Mouse (Mus musculus): ENCODE measurements around the gene Cdca8. TPM values are rescaled to one million over a fixed set of nuclear protein-coding genes. Genes with fewer than 3 reads are reported as not detected.

The Cdca8 gene
- total RNA-seq, 1 experiment from 2014 or later = 8.4 TPM

- DNase-seq = no peak
Measured at GRCm38 (mm10) chr4:124953546-124953945, 14.4 kb upstream of the Cdca8 start.

DNA sequence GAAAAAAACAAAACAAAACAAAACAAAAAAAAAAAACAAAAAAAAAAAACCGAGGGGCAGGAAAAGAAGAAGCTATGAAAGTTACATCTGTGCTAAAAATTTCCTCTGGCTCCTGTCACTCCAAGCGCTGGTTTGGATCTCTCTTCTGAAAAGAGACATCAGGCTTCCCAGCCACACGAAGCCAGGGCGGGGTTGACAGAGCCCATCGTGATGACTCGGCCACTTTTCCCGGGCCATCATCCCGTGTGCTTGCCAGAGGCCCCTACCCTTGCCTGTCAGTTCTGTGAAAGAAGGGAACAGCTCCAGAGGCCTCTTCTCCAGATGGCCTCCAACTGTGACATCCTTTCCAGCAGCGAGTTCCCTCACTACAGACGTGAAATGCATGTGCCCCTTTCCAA, 11.9 kb upstream of the Cdca8 start:
- no peak for DNase-seq

GRCm38 (mm10) chr4:124950181-124951035, 11.3 kb upstream of the Cdca8 start:
- DNase-seq = no peak

GRCm38 (mm10) chr4:124949488-124949887, 10.4 kb upstream of the Cdca8 start:
- no peak for DNase-seq

GRCm38 (mm10) chr4:124944961-124945360, 5.8 kb upstream of the Cdca8 start:
- no peak for DNase-seq

GRCm38 (mm10) chr4:124943781-124944180, 4.7 kb upstream of the Cdca8 start:
- no peak for DNase-seq

DNA sequence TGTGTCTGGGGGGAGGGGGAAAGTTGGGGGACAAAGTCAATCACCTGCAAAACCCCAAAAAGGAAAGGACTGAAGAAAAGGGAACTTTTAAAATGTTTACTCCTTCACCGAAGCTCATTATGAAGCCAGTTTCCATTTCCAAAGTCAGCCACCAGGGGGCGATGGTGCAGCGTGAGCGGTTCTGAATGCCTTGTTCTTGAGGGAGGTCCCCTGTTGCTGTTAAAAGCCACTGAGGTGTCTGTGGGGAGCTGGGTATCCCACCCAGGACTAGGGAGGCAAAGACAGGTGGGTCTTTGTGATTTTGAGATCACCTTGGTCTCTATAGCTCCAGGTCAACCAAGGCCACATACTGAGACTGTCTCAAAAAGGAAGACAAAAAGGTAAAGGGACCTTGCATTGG, 3.9 kb upstream of the Cdca8 start:
- peak; percentile 79 for DNase-seq

DNA sequence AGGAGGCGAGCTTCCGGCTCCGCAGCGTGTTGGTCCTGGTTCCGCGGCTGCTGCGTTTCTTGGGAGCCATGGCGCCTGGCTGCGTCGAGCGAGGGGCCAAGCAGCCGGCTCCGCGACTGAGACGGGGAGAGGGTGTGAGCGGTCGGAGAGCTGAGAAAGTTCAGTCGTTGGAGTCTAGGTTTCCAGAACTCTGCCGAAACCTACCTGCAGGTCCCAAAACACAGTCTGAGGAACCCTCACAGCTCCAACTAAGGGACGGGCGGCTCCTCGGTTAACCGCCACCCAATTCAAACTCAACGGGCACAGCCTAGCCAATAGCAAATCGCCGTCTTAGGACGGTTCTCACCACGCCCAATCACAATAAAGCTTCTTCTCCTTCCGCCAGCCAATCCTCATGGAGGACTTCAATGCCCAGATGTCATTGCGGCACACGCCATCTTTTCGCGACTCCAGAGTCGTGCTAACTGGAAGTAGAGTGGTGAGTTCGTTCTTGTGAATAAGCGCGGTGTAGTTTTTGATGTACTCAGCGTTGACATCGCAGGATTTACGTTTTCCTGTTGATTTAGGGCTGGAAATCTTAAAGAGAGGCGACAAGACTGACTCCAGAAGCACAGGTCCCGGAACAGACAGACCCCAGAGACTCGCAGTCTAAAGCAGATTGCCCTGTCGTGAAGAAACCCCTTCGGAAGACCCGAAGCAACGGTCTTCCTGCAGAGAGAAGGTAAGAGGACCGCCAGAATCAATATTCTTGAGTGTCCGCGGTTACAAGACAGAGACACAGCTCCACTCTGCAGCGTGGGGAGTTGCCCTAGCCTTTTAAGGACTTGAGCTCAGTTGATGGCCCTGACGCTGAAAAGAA, 2.3 kb downstream of the Cdca8 start, which contains the start of gene 9930104L06Rik:
Gene 9930104L06Rik (plus strand): TSS at position 436 of the 859 bp plus-strand sequence.
- peak; percentile 89 for DNase-seq

GRCm38 (mm10) chr4:124928102-124928501, 11.0 kb downstream of the Cdca8 start:
- no peak for DNase-seq

DNA sequence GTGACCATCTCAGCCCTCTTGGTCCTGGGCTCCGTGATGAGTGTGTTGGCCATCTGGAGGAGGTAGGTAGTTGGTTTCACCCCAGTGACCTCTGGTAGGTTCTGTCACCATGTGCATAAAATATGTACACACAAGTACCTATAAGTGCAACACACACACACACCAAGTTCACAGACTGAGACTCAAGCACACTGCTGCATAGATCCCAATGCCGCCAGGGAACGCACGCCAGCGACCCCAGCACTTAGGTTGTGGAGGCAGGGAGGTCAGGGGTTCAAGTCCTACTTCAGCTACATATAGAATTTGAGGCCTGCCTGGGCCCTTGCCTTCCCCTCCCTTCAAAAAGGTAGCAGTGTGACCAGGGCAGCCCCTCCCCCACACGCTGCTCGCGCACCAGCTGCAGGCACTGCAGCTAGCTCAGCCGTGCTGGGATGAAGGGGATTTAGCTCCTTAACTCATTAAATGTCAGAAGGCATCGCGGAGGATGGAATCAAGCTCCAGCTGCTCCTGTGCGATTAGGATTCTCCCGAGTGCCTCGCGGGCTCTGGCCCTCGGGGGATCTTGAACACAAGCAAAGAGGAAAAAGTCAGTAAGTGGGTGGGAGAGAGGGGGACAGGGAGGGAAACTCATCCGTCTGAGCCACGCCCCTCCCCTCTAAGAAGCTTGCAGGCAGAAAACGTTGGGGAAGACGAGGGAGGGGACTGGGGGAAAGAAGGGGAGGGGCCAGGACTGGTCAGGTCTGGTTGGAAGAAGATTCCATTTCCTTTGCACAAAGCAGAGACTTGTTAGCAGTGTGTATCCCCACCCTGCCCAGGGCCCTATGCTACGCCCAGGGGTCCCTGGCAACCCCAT, 32.9 kb downstream of the Cdca8 start:
- DNase-seq = peak; percentile 9

GRCm38 (mm10) chr4:124905417-124905816, 33.7 kb downstream of the Cdca8 start:
- no peak for DNase-seq

GRCm38 (mm10) chr4:124899906-124900305, 39.2 kb downstream of the Cdca8 start:
- DNase-seq = no peak

- DNase-seq = no peak
Measured at GRCm38 (mm10) chr4:124898428-124898827, 40.7 kb downstream of the Cdca8 start.

DNA sequence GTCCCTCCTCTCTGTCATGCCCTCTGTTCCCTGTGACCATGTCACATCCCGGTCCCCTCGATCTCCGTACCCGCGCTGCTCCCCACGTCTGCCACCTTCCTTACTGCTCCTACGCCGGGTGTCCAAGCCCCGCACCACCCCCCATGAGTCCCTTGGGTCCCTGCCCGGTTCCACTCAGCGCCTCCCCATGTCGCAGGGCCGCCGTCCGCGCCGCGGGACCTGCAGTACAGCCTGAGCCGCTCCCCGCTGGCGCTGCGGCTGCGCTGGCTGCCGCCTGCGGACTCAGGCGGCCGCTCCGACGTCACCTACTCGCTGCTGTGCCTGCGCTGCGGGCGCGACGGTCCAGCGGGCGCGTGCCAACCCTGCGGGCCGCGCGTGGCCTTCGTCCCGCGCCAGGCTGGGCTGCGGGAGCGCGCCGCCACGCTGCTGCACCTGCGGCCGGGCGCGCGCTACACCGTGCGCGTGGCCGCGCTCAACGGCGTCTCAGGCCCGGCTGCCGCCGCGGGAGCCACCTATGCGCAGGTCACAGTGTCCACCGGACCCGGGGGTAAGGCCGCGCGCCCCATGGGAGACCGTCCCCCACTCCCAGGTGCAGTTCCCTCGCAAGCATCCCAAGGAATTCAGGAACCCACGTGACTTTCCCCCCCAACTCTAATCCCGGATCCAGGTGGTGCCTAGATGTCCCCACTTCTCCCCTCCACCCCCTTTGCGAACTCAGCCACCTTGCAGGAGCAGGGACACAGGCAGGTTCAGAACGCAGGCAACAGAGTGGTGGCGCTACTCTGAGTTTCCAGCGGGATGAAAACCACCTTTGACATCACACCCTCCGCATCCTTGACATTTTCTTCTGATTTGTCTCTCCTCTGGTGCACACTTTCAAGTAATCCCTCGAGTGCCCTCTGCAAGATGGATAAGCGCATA, 44.3 kb downstream of the Cdca8 start:
- DNase-seq = peak; percentile 20

GRCm38 (mm10) chr4:124893769-124894168, 45.3 kb downstream of the Cdca8 start:
- DNase-seq = no peak

DNA sequence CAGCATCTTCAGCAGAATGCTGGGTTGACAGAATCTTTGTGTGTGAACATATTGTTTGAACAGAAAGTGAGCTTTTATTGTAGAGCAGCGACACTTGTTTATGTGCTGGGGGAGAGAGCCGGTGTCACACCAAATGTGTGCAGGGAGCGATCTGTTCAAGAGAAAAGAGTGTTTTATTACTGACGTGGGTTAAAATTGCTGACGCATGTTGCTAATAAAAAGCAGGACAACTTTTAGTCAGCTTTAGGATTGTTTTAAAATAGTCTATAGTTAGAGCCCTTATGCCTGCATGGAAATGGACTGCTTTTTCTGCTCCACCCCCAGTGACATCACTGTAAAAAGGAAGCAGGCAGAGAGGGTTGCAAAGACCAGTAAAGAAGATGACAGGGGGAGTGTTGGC, 48.3 kb downstream of the Cdca8 start:
- DNase-seq = no peak

- no peak for DNase-seq
Measured at GRCm38 (mm10) chr4:124889935-124890334, 49.2 kb downstream of the Cdca8 start.

GRCm38 (mm10) chr4:124888702-124889101, 50.4 kb downstream of the Cdca8 start:
- DNase-seq = no peak

- DNase-seq = peak; percentile 71
Measured at GRCm38 (mm10) chr4:124882151-124882729, 56.9 kb downstream of the Cdca8 start.

GRCm38 (mm10) chr4:124881341-124881908, 57.7 kb downstream of the Cdca8 start:
- peak; percentile 41 for DNase-seq

Data from adrenal gland, postnatal 25 days (tissue).